ENCODE assay signal across 9 mouse cellular contexts in the genomic region with DNA sequence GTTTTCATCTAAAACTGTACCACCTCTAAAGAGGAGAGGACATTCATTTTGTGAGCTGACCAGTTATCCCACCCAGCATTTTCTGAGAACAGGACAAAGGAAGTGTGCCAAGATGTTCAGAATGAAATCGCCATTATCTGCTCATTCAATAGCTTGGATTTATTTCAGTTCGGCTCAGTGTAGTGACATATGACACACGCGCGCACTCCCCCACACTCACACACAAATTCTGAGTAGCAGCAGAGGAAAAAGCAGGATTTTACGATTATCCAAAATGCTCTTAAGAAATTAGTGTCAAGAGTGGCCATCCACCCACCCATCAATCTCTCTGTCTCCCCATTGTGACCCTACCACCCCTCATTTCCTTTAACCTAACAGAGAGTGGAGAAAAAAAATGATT. TPM values are rescaled to one million over a fixed set of nuclear protein-coding genes. Genes with fewer than 3 reads are reported as not detected.
A peak's percentile ranks its signal among the peaks of the same experiment; 100 is the strongest.
DNase-seq lines count a peak whose midpoint lies in the region; ATAC-seq and TF ChIP-seq lines count a peak whose summit lies in the region.
"Had no signal": no experiment of that assay in that cellular context is flagged by ENCODE, and none has a peak within 500 bp of the region (broad histone marks: within the 10 kb centered on the region; RNA-seq: fewer than 3 reads in every experiment).

No protein-coding gene starts in this region.

- H3K27me3 ChIP-seq in cerebellum, adult 2 months (ENCODE audit: control insufficient read depth, insufficient read depth, low read length) = no peaks in the 10 kb centered on the region
- peaks cover 28% of the 10 kb centered on the region for H3K27me3 ChIP-seq in hindbrain, embryonic 12.5 days
- H3K27me3 ChIP-seq in midbrain, postnatal 0 days (ENCODE audit: insufficient read depth, low read length) = no peaks in the 10 kb centered on the region

- H3K9ac ChIP-seq in hindbrain, embryonic 12.5 days = peak overlapping the region; percentile 85
- H3K9ac ChIP-seq in midbrain, postnatal 0 days (replicated peaks; ENCODE audit: low read length, poor library complexity, severe bottlenecking) = peak overlapping the region; percentile 90

- no peaks in the 10 kb centered on the region for H3K36me3 ChIP-seq in hindbrain, embryonic 12.5 days
- H3K36me3 ChIP-seq in midbrain, postnatal 0 days (ENCODE audit: insufficient read depth, low read length) = no peaks in the 10 kb centered on the region

- no peak for TF ChIP-seq POLR2A in cerebellum, adult 2 months (IDR thresholded peaks at IDR 0.05; ENCODE audit: borderline replicate concordance, insufficient read depth, low read length)

- peak overlapping the region; percentile 87 for H3K4me2 ChIP-seq in hindbrain, embryonic 12.5 days (replicated peaks)
- peak overlapping the region; percentile 77 for H3K4me2 ChIP-seq in midbrain, postnatal 0 days (ENCODE audit: low read depth, low read length, poor library complexity, severe bottlenecking)

- no peaks in the 10 kb centered on the region; the same call in 1 of the 2 replicates for H3K4me1 ChIP-seq in cerebellum, adult 2 months (ENCODE audit: control insufficient read depth, insufficient read depth, low read length)
- peaks cover 7% of the 10 kb centered on the region for H3K4me1 ChIP-seq in hindbrain, embryonic 12.5 days
- H3K4me1 ChIP-seq in midbrain, postnatal 0 days (ENCODE audit: insufficient read depth, low read length) = peaks cover 10% of the 10 kb centered on the region

- H3K27ac ChIP-seq in cerebellum, adult 2 months (ENCODE audit: insufficient read depth, low read length) = peak overlapping the region; percentile 39; the same call in 1 of the 2 replicates
- peak overlapping the region; percentile 97 for H3K27ac ChIP-seq in layer of hippocampus, adult 2 months
- H3K27ac ChIP-seq in hindbrain, embryonic 12.5 days = peak overlapping the region; percentile 95
- peak overlapping the region; percentile 95; the same call in 1 of the 2 replicates for H3K27ac ChIP-seq in midbrain, postnatal 0 days (ENCODE audit: low read depth, low read length)

- H3K4me3 ChIP-seq in cerebellum, adult 2 months (replicated peaks; ENCODE audit: insufficient read depth, low read depth, low read length) = peak overlapping the region; percentile 66
- peak overlapping the region; percentile 92 for H3K4me3 ChIP-seq in layer of hippocampus, adult 2 months
- H3K4me3 ChIP-seq in hindbrain, embryonic 12.5 days = peak overlapping the region; percentile 84
- H3K4me3 ChIP-seq in midbrain, postnatal 0 days (ENCODE audit: low read depth, low read length) = peak overlapping the region; percentile 92

- ATAC-seq in cerebellum, adult (ENCODE audit: insufficient number of reproducible peaks, low FRiP score, low TSS enrichment) = no peak
- ATAC-seq in hindbrain, embryonic 12.5 days (ENCODE audit: low FRiP score) = no peak
- no peak for ATAC-seq in midbrain, postnatal 0 days (ENCODE audit: low FRiP score)

- no peak for TF ChIP-seq CTCF in cerebellum, adult 2 months (IDR thresholded peaks at IDR 0.05; ENCODE audit: borderline replicate concordance, insufficient read depth, low read depth, low read length)
- no peak for TF ChIP-seq CTCF in layer of hippocampus, adult 2 months (conservative IDR thresholded peaks at IDR 0.05)
- TF ChIP-seq CTCF in midbrain, postnatal 0 days (IDR thresholded peaks at IDR 0.05) = no peak

- 24% methylated on average over 6 of the region's 6 CpGs for WGBS in cerebellum, adult 2 months
- WGBS in hindbrain, embryonic 12.5 days = 59% methylated on average over 6 of the region's 6 CpGs
- 49% methylated on average over 6 of the region's 6 CpGs for WGBS in midbrain, postnatal 0 days

- DNase-seq in cerebellum, adult 2 months = no peak
- peak in 1 of 2 experiments; percentile 18 for DNase-seq in layer of hippocampus, adult 2 months (ENCODE audit: low spot score in 2 of 2)
- no peak for DNase-seq in layer of hippocampus, postnatal 36 days
- no peak for DNase-seq in midbrain, postnatal 0 days (ENCODE audit: low spot score)
- DNase-seq in left cerebral cortex, adult 18-20 months (ENCODE audit: low spot score in 2 of 2) = no peak
- no peak for DNase-seq in T-cell, adult 2 months (ENCODE audit: low spot score)
- DNase-seq: lung, postnatal 36 days had no signal

- H3K9me3 ChIP-seq in hindbrain, embryonic 12.5 days (replicated peaks) = no peaks in the 10 kb centered on the region
- H3K9me3 ChIP-seq in midbrain, postnatal 0 days (ENCODE audit: low read length) = no peaks in the 10 kb centered on the region

RNA-seq across cellular contexts. Expression of a gene that starts 1.7 kb away (rescaled TPM):
- polyA plus RNA-seq in cerebellum, adult 2 months (2012; rRNA removed) = 234 and 267 TPM in 2 replicates
- 100 to 1,000 TPM; 395 to 402 TPM for total RNA-seq in layer of hippocampus, adult 2 months (2021)
- total RNA-seq in layer of hippocampus, postnatal 36 days (2021) = 100 to 1,000 TPM; 390 to 392 TPM
- polyA plus RNA-seq in hindbrain, embryonic 12.5 days (2016; fragmentation: Nextera tagmentation; extraction: Ambion mirVana) = 52.9 and 60.4 TPM in 2 replicates
- total RNA-seq in midbrain, postnatal 0 days (2014; rRNA removed) = 225 and 247 TPM in 2 replicates
- 158 and 161 TPM in 2 replicates for polyA plus RNA-seq in midbrain, postnatal 0 days (2015; fragmentation: Nextera tagmentation; extraction: Ambion mirVana)
- total RNA-seq in left cerebral cortex, adult 18-20 months (2021) = 100 to 1,000 TPM; 387 to 388 TPM

Comparison
In these comparisons a context has a peak if more than half of its experiments do, and no peak if none do; other contexts are left out.
1. H3K27ac ChIP-seq: peak in every context shown above with its lines; median percentile 97 in layer of hippocampus, adult 2 months; 95 in hindbrain, embryonic 12.5 days; 95 in midbrain, postnatal 0 days; 39 in cerebellum, adult 2 months.